Mouse (Mus musculus) embryonic facial prominence, embryonic 14.5 days (tissue): ENCODE results near the gene Sart3. TPM values are rescaled to one million over a fixed set of nuclear protein-coding genes. Genes with fewer than 3 reads are reported as not detected.

Source experiments
- ATAC-seq: fragments of 200-750 bp; cut with Nextera tagmentation; 2 replicates; pipeline ENCODE4 v1.8.0; 2017; ENCODE audit warnings: low read depth, moderate number of reproducible peaks, moderate TSS enrichment
- DNase-seq: peaks from one replicate; pipeline ENCODE4 v3.0.0-alpha.2; 2015; ENCODE audit warnings: low spot score
- H3K27ac ChIP-seq: fragments of 300-500 bp; sonication (generic); replicated peaks from 2 replicates; pipeline ENCODE4 v1.5.1; 2014; ENCODE audit warnings: low read depth, mild to moderate bottlenecking, low read length, moderate library complexity
- H3K27me3 ChIP-seq: fragments of 300-500 bp; sonication (generic); replicated peaks from 2 replicates; pipeline ENCODE4 v1.6.1; 2014; ENCODE audit warnings: low read length; ENCODE audit not compliant: control insufficient read depth, insufficient read depth
- H3K36me3 ChIP-seq: fragments of 300-500 bp; sonication (generic); 2 replicates; pipeline ENCODE4 v1.6.1; 2014; ENCODE audit warnings: low read length, mixed read lengths; ENCODE audit not compliant: control insufficient read depth, insufficient read depth
- H3K4me1 ChIP-seq: fragments of 300-500 bp; sonication (generic); 2 replicates; pipeline ENCODE4 v1.6.1; 2014; ENCODE audit warnings: antibody characterized with exemption, low read length; ENCODE audit not compliant: control insufficient read depth, insufficient read depth
- H3K4me2 ChIP-seq: fragments of 300-500 bp; sonication (generic); 2 replicates; pipeline ENCODE4 v1.6.1; 2014; ENCODE audit warnings: low read depth, mild to moderate bottlenecking, low read length, moderate library complexity, mixed read lengths
- H3K4me3 ChIP-seq: fragments of 300-500 bp; sonication (generic); 2 replicates; pipeline ENCODE4 v1.5.1; 2014; ENCODE audit warnings: low read depth, mild to moderate bottlenecking, low read length
- H3K9ac ChIP-seq: fragments of 300-500 bp; sonication (generic); 2 replicates; pipeline ENCODE4 v1.6.1; 2014; ENCODE audit warnings: low read depth, mild to moderate bottlenecking, low read length, moderate library complexity, mixed read lengths
- H3K9me3 ChIP-seq: fragments of 300-500 bp; sonication (generic); 2 replicates; pipeline ENCODE4 v1.6.1; 2016; ENCODE audit warnings: low read length; ENCODE audit not compliant: control insufficient read depth
- WGBS: fragments of 180-500 bp; shearing (Covaris S2); extraction: QIAGEN DNeasy Blood & Tissue Kit; methylation state at CpG from one replicate; pipeline ENCODE4 v1.1.7; 2014; 5-methylcytosine and 5-hydroxymethylcytosine counted together
- polyA plus RNA-seq: library from polyadenylated mRNA; unstranded; fragments of >200 nt; fragmentation: Nextera tagmentation; extraction: Ambion mirVana; gene quantifications from 2 replicates; pipeline ENCODE4 v1.2.1, GENCODE M21; 2014

Gene Sart3
- polyA plus RNA-seq, 1 experiment from 2014 or later: 37.2 TPM

DNA sequence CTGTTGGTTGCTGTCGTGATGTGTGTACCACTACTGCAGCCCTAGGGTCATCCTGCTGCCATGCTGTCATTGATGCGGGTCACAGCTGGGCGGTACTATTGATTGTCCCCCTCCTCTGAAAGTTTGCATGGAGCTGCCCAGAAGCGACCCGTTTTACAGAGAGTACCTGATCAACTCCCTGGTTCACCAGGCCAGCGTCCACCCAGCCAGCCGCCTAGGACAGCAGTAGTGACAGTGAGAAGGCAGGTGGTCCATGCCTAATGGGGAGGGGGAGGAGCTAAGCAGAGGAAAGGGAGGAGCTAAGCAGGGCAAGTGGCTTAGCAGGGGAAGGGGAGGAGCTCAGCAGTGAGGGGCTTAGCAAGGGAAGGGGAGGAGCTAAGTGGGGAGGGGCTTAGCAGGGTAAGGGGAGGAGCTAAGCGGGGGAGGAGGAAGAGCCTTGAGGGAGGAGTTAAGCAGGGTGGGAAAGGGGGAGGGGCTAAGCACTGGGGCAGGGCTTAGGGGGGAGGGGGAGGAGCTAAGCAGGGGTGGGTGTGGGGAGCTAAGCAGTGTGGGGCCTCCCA lies 79.0 kb downstream of the Sart3 start:
- H3K36me3 ChIP-seq: no peaks in the 10 kb centered on the region
- H3K27ac ChIP-seq: no peak overlapping the region
- no peak overlapping the region for H3K4me2 ChIP-seq
- DNase-seq (no peak), ATAC-seq (no peak)
- WGBS: 85% methylated on average over 8 of the region's 8 CpGs
- no peaks in the 10 kb centered on the region for H3K9me3 ChIP-seq
- no peak overlapping the region for H3K4me3 ChIP-seq
- no peak overlapping the region for H3K9ac ChIP-seq
- no peaks in the 10 kb centered on the region for H3K27me3 ChIP-seq
- no peaks in the 10 kb centered on the region for H3K4me1 ChIP-seq

Other genes with a start within 250 kb of the Sart3 start
- gene Cmklr1, start 122.1 kb downstream of the Sart3 start, polyA plus RNA-seq: 4.6 and 7.8 TPM in 2 replicates
- not detected in 2 replicates for gene 1700069L16Rik, start 47.7 kb downstream of the Sart3 start, polyA plus RNA-seq
- gene Ficd, start 36.7 kb downstream of the Sart3 start, polyA plus RNA-seq: 5.4 and 6.4 TPM in 2 replicates
- gene Iscu, start 238 bp upstream of the Sart3 start, polyA plus RNA-seq: 103 and 107 TPM in 2 replicates
- gene Tmem119, start 28.0 kb upstream of the Sart3 start, polyA plus RNA-seq: 94.4 and 109 TPM in 2 replicates
- gene Selplg, start 60.1 kb upstream of the Sart3 start, polyA plus RNA-seq: 4.9 and 5.2 TPM in 2 replicates
- 96.9 and 103 TPM in 2 replicates for gene Coro1c, start 136.2 kb upstream of the Sart3 start, polyA plus RNA-seq
- 16.5 and 17.1 TPM in 2 replicates for gene Ssh1, start 221.4 kb upstream of the Sart3 start, polyA plus RNA-seq
- not detected in 2 replicates for gene Dao, start 231.2 kb upstream of the Sart3 start, polyA plus RNA-seq